Mouse (Mus musculus): ENCODE results near the gene Zfp46. TPM values are rescaled to one million over a fixed set of nuclear protein-coding genes. Genes with fewer than 3 reads are reported as not detected.

Zfp46 gene
- total RNA-seq, 2 experiments from 2014 or later = 90.0 to 93.6 TPM

- DNase-seq (ENCODE audit: low spot score in 2 of 2) = no peak
- intact Hi-C loops (cut with DNase I) = loop anchor here (5.0 kb wide), 1 partner anchor 62 kb away; no protein-coding TSS in a partner anchor
These were observed 24.6 kb upstream of the Zfp46 start for GRCm38 (mm10) chr4:136259916-136260315.

- peak; percentile 87 to 88 for DNase-seq (ENCODE audit: low spot score in 2 of 2)
- intact Hi-C loops (cut with DNase I) = no loop called here
These were observed 23.8 kb upstream of the Zfp46 start for GRCm38 (mm10) chr4:136260491-136261180.

GRCm38 (mm10) chr4:136261912-136262311 is 22.6 kb upstream of the Zfp46 start:
- no peak for DNase-seq (ENCODE audit: low spot score in 2 of 2)
- intact Hi-C loops (cut with DNase I) = no loop called here

- intact Hi-C loops (cut with DNase I) = no loop called here
- no peak for DNase-seq (ENCODE audit: low spot score in 2 of 2)
These were observed 20.9 kb upstream of the Zfp46 start for GRCm38 (mm10) chr4:136263555-136263954.

- intact Hi-C loops (cut with DNase I) = no loop called here
- no peak for DNase-seq (ENCODE audit: low spot score in 2 of 2)
These were observed 17.7 kb upstream of the Zfp46 start for GRCm38 (mm10) chr4:136266716-136267343.

GRCm38 (mm10) chr4:136268912-136269311 is 15.6 kb upstream of the Zfp46 start:
- intact Hi-C loops (cut with DNase I) = no loop called here
- DNase-seq (ENCODE audit: low spot score in 2 of 2) = no peak

- intact Hi-C loops (cut with DNase I) = no loop called here
- no peak for DNase-seq (ENCODE audit: low spot score in 2 of 2)
These were observed 13.8 kb upstream of the Zfp46 start for GRCm38 (mm10) chr4:136270648-136271047.

GRCm38 (mm10) chr4:136281097-136281496 is 3.4 kb upstream of the Zfp46 start:
- intact Hi-C loops (cut with DNase I) = no loop called here

GRCm38 (mm10) chr4:136281611-136282010 is 2.9 kb upstream of the Zfp46 start:
- intact Hi-C loops (cut with DNase I) = no loop called here
- peak; percentile 64 to 75 for DNase-seq (ENCODE audit: low spot score in 2 of 2)

More at GRCm38 (mm10) chr4:136281097-136281496, 3.4 kb upstream of the Zfp46 start:
- DNase-seq (ENCODE audit: low spot score in 2 of 2) = no peak

GRCm38 (mm10) chr4:136282621-136283480 is 1.6 kb upstream of the Zfp46 start:
- intact Hi-C loops (cut with DNase I) = no loop called here
- no peak for DNase-seq (ENCODE audit: low spot score in 2 of 2)

GRCm38 (mm10) chr4:136283783-136284182 is 700 bp upstream of the Zfp46 start:
- intact Hi-C loops (cut with DNase I) = no loop called here
- DNase-seq (ENCODE audit: low spot score in 2 of 2) = peak; percentile 22 to 53

GRCm38 (mm10) chr4:136284891-136285290 is 408 bp downstream of the Zfp46 start:
- intact Hi-C loops (cut with DNase I) = no loop called here
- peak; percentile 13 to 30 for DNase-seq (ENCODE audit: low spot score in 2 of 2)

GRCm38 (mm10) chr4:136285348-136285810 is 896 bp downstream of the Zfp46 start:
- DNase-seq (ENCODE audit: low spot score in 2 of 2) = peak; percentile 93 to 97
- intact Hi-C loops (cut with DNase I) = no loop called here

- DNase-seq (ENCODE audit: low spot score in 2 of 2) = peak; percentile 97 to 98
- intact Hi-C loops (cut with DNase I) = no loop called here
These were observed 1.4 kb downstream of the Zfp46 start for GRCm38 (mm10) chr4:136285811-136286371.

GRCm38 (mm10) chr4:136289918-136290780 is 5.7 kb downstream of the Zfp46 start:
- intact Hi-C loops (cut with DNase I) = no loop called here
- DNase-seq (ENCODE audit: low spot score in 2 of 2) = no peak

- DNase-seq (ENCODE audit: low spot score in 2 of 2) = no peak
- intact Hi-C loops (cut with DNase I) = no loop called here
These were observed 6.5 kb downstream of the Zfp46 start for GRCm38 (mm10) chr4:136290781-136291595.

- intact Hi-C loops (cut with DNase I) = no loop called here
- DNase-seq (ENCODE audit: low spot score in 2 of 2) = no peak
These were observed 7.2 kb downstream of the Zfp46 start for GRCm38 (mm10) chr4:136291692-136292091.

- intact Hi-C loops (cut with DNase I) = no loop called here
- no peak for DNase-seq (ENCODE audit: low spot score in 2 of 2)
These were observed 11.5 kb downstream of the Zfp46 start for GRCm38 (mm10) chr4:136295941-136296340.
